Mouse (Mus musculus) thymus, adult 2 months (tissue): ENCODE results near the gene Cd3g.

Experiments
- CTCF ChIP-seq: fragments of 200-500 bp; IDR thresholded peaks from 2 replicates; pipeline ENCODE4 v1.5.1; 2012; ENCODE audit warnings: mild to moderate bottlenecking, control low read depth, low read length, moderate library complexity, borderline replicate concordance; ENCODE audit not compliant: control insufficient read depth, poor library complexity, insufficient read depth; ENCODE audit errors: extremely low read depth
- POLR2A ChIP-seq: fragments of 200-500 bp; IDR thresholded peaks from 2 replicates; pipeline ENCODE4 v1.6.1; 2012; ENCODE audit warnings: mild to moderate bottlenecking, low read length, control low read depth, moderate library complexity; ENCODE audit not compliant: control insufficient read depth, poor library complexity, insufficient read depth; ENCODE audit errors: extremely low read depth

GRCm38 (mm10) chr9:45007404-45007803 lies 27.2 kb upstream of the Cd3g start:
- TF ChIP-seq CTCF (no peak), POLR2A (no peak)
